Mouse (Mus musculus): ENCODE results near the gene Adprhl1. TPM values are rescaled to one million over a fixed set of nuclear protein-coding genes. Genes with fewer than 3 reads are reported as not detected.

Adprhl1 gene
- polyA plus RNA-seq, 1 experiment from 2014 or later: not detected

GRCm38 (mm10) chr8:13263376-13263775 is 9.4 kb upstream of the Adprhl1 start:
- Histone ChIP-seq H3K4me1 (no peaks in the 10 kb centered on the region), H3K27ac (replicated peaks) (no peak overlapping the region), H3K36me3 (peaks cover 29% of the 10 kb centered on the region), H3K4me3 (no peak overlapping the region), H3K9me3 (replicated peaks) (no peaks in the 10 kb centered on the region), H3K27me3 (ENCODE audit: low read depth, poor library complexity, severe bottlenecking) (no peaks in the 10 kb centered on the region)
- 74% methylated on average over 3 of the region's 3 CpGs for WGBS
- no peak for DNase-seq (ENCODE audit: low spot score)

- 78% methylated on average over 5 of the region's 5 CpGs for WGBS
- Histone ChIP-seq H3K27ac (replicated peaks) (no peak overlapping the region), H3K4me3 (no peak overlapping the region), H3K4me1 (peaks cover 6% of the 10 kb centered on the region), H3K27me3 (ENCODE audit: low read depth, poor library complexity, severe bottlenecking) (no peaks in the 10 kb centered on the region), H3K9me3 (replicated peaks) (no peaks in the 10 kb centered on the region), H3K36me3 (peaks cover 28% of the 10 kb centered on the region)
- no peak for DNase-seq (ENCODE audit: low spot score)
Measured at GRCm38 (mm10) chr8:13253413-13253812, 549 bp downstream of the Adprhl1 start.

- no peaks in the 10 kb centered on the region for H3K27me3 ChIP-seq (ENCODE audit: low read depth, poor library complexity, severe bottlenecking)
Measured at GRCm38 (mm10) chr8:13252837-13253236, 1.1 kb downstream of the Adprhl1 start.

GRCm38 (mm10) chr8:13244343-13244880 is 9.6 kb downstream of the Adprhl1 start:
- Histone ChIP-seq H3K4me3 (no peak overlapping the region), H3K27ac (replicated peaks) (no peak overlapping the region), H3K36me3 (no peaks in the 10 kb centered on the region), H3K4me1 (no peaks in the 10 kb centered on the region), H3K9me3 (replicated peaks) (no peaks in the 10 kb centered on the region), H3K27me3 (ENCODE audit: low read depth, poor library complexity, severe bottlenecking) (no peaks in the 10 kb centered on the region)
- DNase-seq (ENCODE audit: low spot score): no peak
- WGBS: 92% methylated on average over 11 of the region's 11 CpGs

More at GRCm38 (mm10) chr8:13252837-13253236, 1.1 kb downstream of the Adprhl1 start:
- Histone ChIP-seq H3K4me3 (no peak overlapping the region), H3K9me3 (replicated peaks) (no peaks in the 10 kb centered on the region), H3K27ac (replicated peaks) (no peak overlapping the region), H3K36me3 (peaks cover 23% of the 10 kb centered on the region), H3K4me1 (peaks cover 6% of the 10 kb centered on the region)
- WGBS: 91% methylated on average over 13 of the region's 13 CpGs
- DNase-seq (ENCODE audit: low spot score): no peak

GRCm38 (mm10) chr8:13242985-13243870 is 10.7 kb downstream of the Adprhl1 start:
- 85% methylated on average over 10 of the region's 10 CpGs for WGBS
- Histone ChIP-seq H3K27ac (replicated peaks) (no peak overlapping the region), H3K4me1 (no peaks in the 10 kb centered on the region), H3K9me3 (replicated peaks) (no peaks in the 10 kb centered on the region), H3K27me3 (ENCODE audit: low read depth, poor library complexity, severe bottlenecking) (no peaks in the 10 kb centered on the region), H3K4me3 (no peak overlapping the region), H3K36me3 (no peaks in the 10 kb centered on the region)
- DNase-seq (ENCODE audit: low spot score): no peak

GRCm38 (mm10) chr8:13240691-13241090 is 13.3 kb downstream of the Adprhl1 start:
- Histone ChIP-seq H3K4me3 (no peak overlapping the region), H3K9me3 (replicated peaks) (no peaks in the 10 kb centered on the region), H3K27me3 (ENCODE audit: low read depth, poor library complexity, severe bottlenecking) (no peaks in the 10 kb centered on the region), H3K27ac (replicated peaks) (no peak overlapping the region), H3K36me3 (no peaks in the 10 kb centered on the region), H3K4me1 (no peaks in the 10 kb centered on the region)
- 74% methylated on average over 7 of the region's 7 CpGs for WGBS
- DNase-seq (ENCODE audit: low spot score): no peak

- WGBS: 91% methylated on average over 9 of the region's 9 CpGs
- DNase-seq (ENCODE audit: low spot score): no peak
Measured at GRCm38 (mm10) chr8:13240055-13240454, 13.9 kb downstream of the Adprhl1 start.

GRCm38 (mm10) chr8:13234803-13235202 is 19.2 kb downstream of the Adprhl1 start:
- WGBS: 93% methylated on average over 13 of the region's 13 CpGs
- Histone ChIP-seq H3K36me3 (no peaks in the 10 kb centered on the region), H3K27ac (replicated peaks) (no peak overlapping the region), H3K4me1 (no peaks in the 10 kb centered on the region), H3K9me3 (replicated peaks) (no peaks in the 10 kb centered on the region), H3K27me3 (ENCODE audit: low read depth, poor library complexity, severe bottlenecking) (no peaks in the 10 kb centered on the region; the same call in 1 of the 2 replicates), H3K4me3 (no peak overlapping the region)
- DNase-seq (ENCODE audit: low spot score): no peak

More at GRCm38 (mm10) chr8:13240055-13240454, 13.9 kb downstream of the Adprhl1 start:
- Histone ChIP-seq H3K9me3 (replicated peaks) (no peaks in the 10 kb centered on the region), H3K4me1 (no peaks in the 10 kb centered on the region), H3K27me3 (ENCODE audit: low read depth, poor library complexity, severe bottlenecking) (no peaks in the 10 kb centered on the region), H3K27ac (replicated peaks) (no peak overlapping the region), H3K36me3 (no peaks in the 10 kb centered on the region), H3K4me3 (no peak overlapping the region)

GRCm38 (mm10) chr8:13230471-13230870 is 23.5 kb downstream of the Adprhl1 start:
- no peak for DNase-seq (ENCODE audit: low spot score)
- Histone ChIP-seq H3K36me3 (no peaks in the 10 kb centered on the region), H3K4me1 (peaks cover 18% of the 10 kb centered on the region), H3K9me3 (replicated peaks) (no peaks in the 10 kb centered on the region), H3K27me3 (ENCODE audit: low read depth, poor library complexity, severe bottlenecking) (peaks cover under 1% of the 10 kb centered on the region; the same call in 1 of the 2 replicates), H3K4me3 (no peak overlapping the region), H3K27ac (replicated peaks) (no peak overlapping the region)
- WGBS: 89% methylated on average over 4 of the region's 4 CpGs

GRCm38 (mm10) chr8:13229802-13230201 is 24.2 kb downstream of the Adprhl1 start:
- Histone ChIP-seq H3K36me3 (no peaks in the 10 kb centered on the region), H3K4me1 (peaks cover 18% of the 10 kb centered on the region), H3K27ac (replicated peaks) (no peak overlapping the region), H3K9me3 (replicated peaks) (no peaks in the 10 kb centered on the region), H3K27me3 (ENCODE audit: low read depth, poor library complexity, severe bottlenecking) (peaks cover 8% of the 10 kb centered on the region), H3K4me3 (no peak overlapping the region)
- 91% methylated on average over 12 of the region's 12 CpGs for WGBS
- DNase-seq (ENCODE audit: low spot score): no peak

GRCm38 (mm10) chr8:13228923-13229610 is 24.9 kb downstream of the Adprhl1 start:
- H3K9me3 ChIP-seq (replicated peaks): no peaks in the 10 kb centered on the region
- no peak for DNase-seq (ENCODE audit: low spot score)
- no peaks in the 10 kb centered on the region for H3K36me3 ChIP-seq
- H3K27me3 ChIP-seq (ENCODE audit: low read depth, poor library complexity, severe bottlenecking): peaks cover 8% of the 10 kb centered on the region
- no peak overlapping the region for H3K4me3 ChIP-seq
- WGBS: 63% methylated on average over 9 of the region's 9 CpGs
- no peak overlapping the region for H3K27ac ChIP-seq (replicated peaks)
- H3K4me1 ChIP-seq: peaks cover 18% of the 10 kb centered on the region

- 76% methylated on average over 3 of the region's 3 CpGs for WGBS
- H3K4me1 ChIP-seq: peaks cover 18% of the 10 kb centered on the region
- no peaks in the 10 kb centered on the region for H3K9me3 ChIP-seq (replicated peaks)
- peaks cover 8% of the 10 kb centered on the region for H3K27me3 ChIP-seq (ENCODE audit: low read depth, poor library complexity, severe bottlenecking)
- no peak overlapping the region for H3K4me3 ChIP-seq
- H3K27ac ChIP-seq (replicated peaks): peak overlapping the region; percentile 83
- H3K36me3 ChIP-seq: no peaks in the 10 kb centered on the region
- DNase-seq (ENCODE audit: low spot score): no peak
Measured at GRCm38 (mm10) chr8:13227184-13227583, 26.8 kb downstream of the Adprhl1 start.

Data from midbrain, embryonic 10.5 days (tissue).